Mouse (Mus musculus): ENCODE data around the gene Vwc2. TPM values are rescaled to one million over a fixed set of nuclear protein-coding genes. Genes with fewer than 3 reads are reported as not detected.

Gene Vwc2
- polyA plus RNA-seq (2015; fragmentation: Nextera tagmentation; extraction: Ambion mirVana) = 3.9 and 5.4 TPM in 2 replicates

DNA sequence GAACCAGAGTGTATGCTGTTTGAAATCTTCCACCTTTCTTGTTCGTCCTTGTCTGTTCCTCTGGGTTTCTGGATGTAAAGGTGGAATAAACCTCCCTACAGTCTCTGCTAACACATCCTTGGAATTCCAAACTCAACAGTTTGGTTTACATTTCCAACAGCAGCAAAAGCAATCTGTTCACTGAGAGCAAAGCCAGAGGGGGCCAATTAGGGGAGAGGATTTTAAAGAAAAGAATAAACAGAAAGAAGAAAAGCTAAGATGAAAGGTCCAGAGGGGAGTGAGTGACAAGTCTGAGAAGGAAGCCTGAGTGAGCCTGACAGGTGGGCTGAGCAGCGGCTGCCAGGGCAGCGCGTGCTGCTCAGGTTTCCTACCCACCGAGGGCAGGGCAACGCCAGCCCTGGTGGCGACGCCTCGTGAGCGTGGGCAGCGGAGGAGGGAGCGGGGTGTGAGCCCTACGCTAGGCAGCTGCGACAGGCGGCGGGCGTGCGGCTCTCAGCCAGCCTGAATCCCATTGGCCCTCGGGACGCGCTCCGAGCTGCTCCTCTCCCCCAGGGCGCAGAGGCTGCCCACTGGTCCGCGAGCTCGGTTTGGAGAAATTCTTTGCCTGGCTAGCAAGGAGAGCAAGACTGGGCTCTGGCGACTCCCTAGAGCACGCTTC lies at the start of gene Vwc2:
Gene Vwc2, plus strand, starts transcription at position 648 of the 658 bp plus-strand sequence.
- WGBS = under 1% methylated on average over 28 of the region's 28 CpGs
- H3K4me2 ChIP-seq (replicated peaks) = peak within 1 kb of the TSS; percentile 91
- H3K27ac ChIP-seq (replicated peaks) = no peak within 1 kb of the TSS
- peak; percentile 83 for ATAC-seq (ENCODE audit: insufficient number of reproducible peaks, low FRiP score, low TSS enrichment, low read depth)
- H3K27me3 ChIP-seq = peaks cover 57% of the 10 kb centered on the region
- H3K4me3 ChIP-seq (replicated peaks) = peak within 1 kb of the TSS; percentile 49
- 0 out of 2 replicates have a peak within 1 kb of the TSS, but pooled peaks have one; percentile 26 for H3K9ac ChIP-seq
- H3K4me1 ChIP-seq = peaks cover 30% of the 10 kb centered on the region
- no peaks in the 10 kb centered on the region for H3K9me3 ChIP-seq (replicated peaks)
- no peaks in the 10 kb centered on the region for H3K36me3 ChIP-seq

DNA sequence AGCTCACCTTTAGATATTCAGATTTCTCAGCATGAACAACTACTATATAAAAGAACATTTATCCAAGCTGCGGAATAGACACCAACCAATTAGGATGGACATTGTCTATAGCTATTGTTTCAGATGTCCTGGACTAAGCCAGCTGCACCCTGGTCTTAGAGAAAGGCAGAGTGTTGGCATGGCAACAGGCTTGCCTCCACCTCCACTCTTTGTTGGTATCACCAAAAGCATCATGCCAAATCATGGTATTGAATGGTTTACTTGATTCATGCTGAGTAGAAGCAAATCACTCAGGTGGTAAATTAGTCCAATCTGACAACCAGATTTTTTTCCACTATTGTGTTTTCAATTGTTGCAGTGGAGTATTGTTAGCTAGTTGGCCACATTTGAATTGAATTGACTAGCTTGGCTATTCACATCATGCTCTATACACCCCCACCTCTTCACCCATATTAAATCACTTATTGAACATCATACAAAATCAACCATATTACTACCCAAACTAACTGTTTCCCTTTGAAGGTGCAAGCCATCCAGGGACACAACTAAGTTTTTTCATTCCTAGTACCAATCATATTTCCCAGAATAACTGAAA lies 25.8 kb upstream of the Vwc2 start:
- H3K9me3 ChIP-seq (replicated peaks) = no peaks in the 10 kb centered on the region
- ATAC-seq (ENCODE audit: insufficient number of reproducible peaks, low FRiP score, low TSS enrichment, low read depth) = no peak
- no peak overlapping the region for H3K4me3 ChIP-seq (replicated peaks)
- no peaks in the 10 kb centered on the region for H3K36me3 ChIP-seq
- no peaks in the 10 kb centered on the region for H3K4me1 ChIP-seq
- H3K27me3 ChIP-seq = no peaks in the 10 kb centered on the region
- H3K9ac ChIP-seq = no peak overlapping the region
- H3K27ac ChIP-seq (replicated peaks) = no peak overlapping the region
- WGBS = 85% methylated on average over 1 of the region's 1 CpGs
- no peak overlapping the region for H3K4me2 ChIP-seq (replicated peaks)

DNA sequence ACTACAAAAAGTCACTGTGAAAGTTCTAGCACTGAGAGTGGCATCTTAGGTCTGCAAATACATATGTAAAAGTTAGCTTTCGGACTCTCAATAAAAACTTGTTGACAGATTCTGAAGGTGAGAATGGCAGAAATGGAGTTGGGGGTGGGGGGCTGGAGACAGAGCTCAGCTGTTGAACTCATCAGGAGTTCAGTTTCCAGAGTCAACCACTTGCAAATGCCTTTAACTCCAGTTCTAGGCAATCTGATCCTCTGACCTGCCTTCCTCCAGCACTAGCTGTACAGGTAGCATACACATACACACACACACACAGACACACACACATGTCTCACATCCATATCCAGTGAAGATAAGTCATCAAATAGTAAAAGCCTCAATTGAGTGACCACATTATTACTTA lies 16.4 kb upstream of the Vwc2 start:
- no peak overlapping the region for H3K9ac ChIP-seq
- H3K4me1 ChIP-seq = no peaks in the 10 kb centered on the region
- 100% methylated on average over 1 of the region's 1 CpGs for WGBS
- H3K27ac ChIP-seq (replicated peaks) = no peak overlapping the region
- ATAC-seq (ENCODE audit: insufficient number of reproducible peaks, low FRiP score, low TSS enrichment, low read depth) = no peak
- no peak overlapping the region for H3K4me3 ChIP-seq (replicated peaks)
- H3K27me3 ChIP-seq = no peaks in the 10 kb centered on the region
- no peaks in the 10 kb centered on the region for H3K36me3 ChIP-seq
- no peaks in the 10 kb centered on the region for H3K9me3 ChIP-seq (replicated peaks)
- no peak overlapping the region for H3K4me2 ChIP-seq (replicated peaks)

DNA sequence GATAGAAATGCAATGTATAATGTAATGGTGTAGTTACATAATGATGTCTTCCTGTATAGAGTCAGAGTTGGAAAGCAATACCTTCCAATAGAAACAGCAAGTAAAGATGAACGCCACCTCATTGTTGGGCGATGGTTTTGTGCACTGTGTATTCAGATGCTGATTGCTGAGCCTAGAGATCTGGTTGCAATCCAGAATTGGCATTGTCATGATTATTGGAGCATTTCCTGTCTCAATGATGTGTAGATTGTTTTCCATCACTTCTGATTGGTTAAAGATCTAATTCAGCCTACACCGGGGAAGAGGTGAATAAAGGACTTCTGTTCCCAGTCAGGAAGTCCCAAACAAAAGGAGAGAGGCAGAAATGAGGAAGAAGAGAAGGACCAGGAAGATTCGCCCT lies 15.7 kb upstream of the Vwc2 start:
- Histone ChIP-seq H3K9me3 (replicated peaks) (no peaks in the 10 kb centered on the region), H3K4me1 (no peaks in the 10 kb centered on the region), H3K4me3 (replicated peaks) (no peak overlapping the region), H3K27ac (replicated peaks) (no peak overlapping the region), H3K4me2 (replicated peaks) (no peak overlapping the region), H3K27me3 (no peaks in the 10 kb centered on the region), H3K36me3 (no peaks in the 10 kb centered on the region), H3K9ac (no peak overlapping the region)
- ATAC-seq (ENCODE audit: insufficient number of reproducible peaks, low FRiP score, low TSS enrichment, low read depth) = no peak
- 60% methylated on average over 4 of the region's 4 CpGs for WGBS

DNA sequence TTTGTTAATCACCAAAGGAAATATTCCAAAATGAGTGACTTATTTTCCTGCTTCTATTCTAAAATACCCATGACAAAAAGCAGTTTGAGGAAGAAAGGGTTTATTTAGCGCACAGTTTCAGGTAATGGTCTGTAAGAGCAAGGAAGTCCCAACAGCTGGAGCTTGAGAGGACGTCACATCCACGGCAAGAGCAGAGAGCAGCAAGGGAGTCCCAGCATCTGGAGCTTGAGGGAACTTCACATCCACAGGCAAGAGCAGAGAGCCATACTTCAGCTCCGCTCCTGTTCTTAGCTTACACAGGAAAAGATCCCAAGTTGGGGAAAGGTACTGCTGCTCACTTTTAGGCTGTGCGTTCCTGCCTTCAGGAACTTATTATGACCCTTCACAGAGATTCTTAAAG lies 15.0 kb upstream of the Vwc2 start:
- Histone ChIP-seq H3K9ac (no peak overlapping the region), H3K4me2 (replicated peaks) (no peak overlapping the region), H3K4me3 (replicated peaks) (no peak overlapping the region), H3K27me3 (no peaks in the 10 kb centered on the region), H3K36me3 (no peaks in the 10 kb centered on the region), H3K27ac (replicated peaks) (no peak overlapping the region), H3K4me1 (no peaks in the 10 kb centered on the region), H3K9me3 (replicated peaks) (no peaks in the 10 kb centered on the region)
- no peak for ATAC-seq (ENCODE audit: insufficient number of reproducible peaks, low FRiP score, low TSS enrichment, low read depth)
- WGBS = 83% methylated on average over 5 of the region's 5 CpGs

DNA sequence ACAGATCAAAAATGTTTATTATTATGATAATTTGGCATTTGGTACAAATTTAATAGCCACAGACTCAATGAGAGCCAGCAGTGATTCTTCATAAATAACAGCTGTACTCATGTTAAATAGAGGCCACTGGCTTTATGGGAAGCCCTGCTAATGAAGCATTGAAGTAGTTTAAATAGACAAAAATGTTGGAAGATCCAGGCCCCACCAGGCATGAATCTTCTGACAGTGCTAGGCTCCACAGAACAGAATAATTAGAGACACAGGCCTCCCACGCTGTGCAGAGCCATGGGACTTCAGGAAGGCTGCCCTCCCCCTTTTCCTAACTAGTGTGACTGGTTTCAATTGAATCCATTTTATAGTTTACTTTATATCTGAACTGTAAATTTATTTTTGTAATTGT lies 11.8 kb upstream of the Vwc2 start:
- H3K9ac ChIP-seq = no peak overlapping the region
- no peaks in the 10 kb centered on the region for H3K36me3 ChIP-seq
- H3K9me3 ChIP-seq (replicated peaks) = no peaks in the 10 kb centered on the region
- peak; percentile 76 for ATAC-seq (ENCODE audit: insufficient number of reproducible peaks, low FRiP score, low TSS enrichment, low read depth)
- 21% methylated on average over 1 of the region's 1 CpGs for WGBS
- H3K27me3 ChIP-seq = no peaks in the 10 kb centered on the region
- no peak overlapping the region for H3K4me2 ChIP-seq (replicated peaks)
- H3K4me1 ChIP-seq = no peaks in the 10 kb centered on the region
- no peak overlapping the region for H3K4me3 ChIP-seq (replicated peaks)
- no peak overlapping the region for H3K27ac ChIP-seq (replicated peaks)

DNA sequence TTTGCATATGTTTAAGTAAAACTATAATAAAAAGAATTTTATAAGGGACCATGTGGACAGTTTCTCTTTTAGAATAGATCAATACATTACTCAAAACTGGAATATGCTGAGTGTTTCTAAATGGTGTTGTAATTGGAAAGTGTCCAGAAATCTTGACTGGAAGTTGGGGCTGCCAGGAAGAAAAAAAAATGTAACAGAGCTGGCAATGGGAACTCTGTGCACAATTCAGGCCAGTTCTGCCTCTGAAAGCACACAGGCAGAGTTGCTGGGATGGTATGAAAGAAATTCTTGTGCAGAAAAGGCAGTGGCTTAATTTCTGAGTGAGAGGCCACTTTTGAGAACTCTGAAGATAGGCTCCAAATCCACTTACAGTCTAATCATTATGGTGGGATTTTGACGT lies 11.4 kb upstream of the Vwc2 start:
- no peak overlapping the region for H3K9ac ChIP-seq
- H3K27ac ChIP-seq (replicated peaks) = no peak overlapping the region
- no peaks in the 10 kb centered on the region for H3K4me1 ChIP-seq
- ATAC-seq (ENCODE audit: insufficient number of reproducible peaks, low FRiP score, low TSS enrichment, low read depth) = no peak
- H3K36me3 ChIP-seq = no peaks in the 10 kb centered on the region
- H3K27me3 ChIP-seq = no peaks in the 10 kb centered on the region
- no peak overlapping the region for H3K4me3 ChIP-seq (replicated peaks)
- H3K4me2 ChIP-seq (replicated peaks) = no peak overlapping the region
- no peaks in the 10 kb centered on the region for H3K9me3 ChIP-seq (replicated peaks)
- WGBS = 30% methylated on average over 1 of the region's 1 CpGs

DNA sequence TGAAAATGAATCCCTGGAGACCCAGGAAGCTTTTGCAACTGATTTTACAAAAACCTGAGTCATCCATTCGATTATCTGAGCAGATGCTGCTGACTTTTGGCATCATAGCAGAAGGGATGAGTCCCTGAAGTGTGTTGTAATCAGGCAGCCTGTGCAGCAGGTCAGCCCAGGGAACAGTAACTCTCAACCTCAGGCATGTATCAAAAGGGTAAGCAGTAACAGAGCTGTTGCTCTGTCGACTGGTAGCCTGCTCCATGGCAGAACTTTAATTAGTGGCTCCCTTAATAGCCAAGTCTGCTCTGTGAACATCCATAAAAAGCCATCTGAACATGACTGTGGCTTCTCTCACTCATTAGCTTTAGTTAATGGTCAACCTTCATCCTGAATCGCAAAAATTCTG lies 5.1 kb upstream of the Vwc2 start:
- Histone ChIP-seq H3K27me3 (peaks cover 15% of the 10 kb centered on the region), H3K36me3 (no peaks in the 10 kb centered on the region), H3K9ac (no peak overlapping the region), H3K27ac (replicated peaks) (no peak overlapping the region), H3K4me2 (replicated peaks) (no peak overlapping the region), H3K4me1 (peaks cover 5% of the 10 kb centered on the region), H3K9me3 (replicated peaks) (no peaks in the 10 kb centered on the region), H3K4me3 (replicated peaks) (no peak overlapping the region)
- WGBS = 54% methylated on average over 3 of the region's 3 CpGs
- ATAC-seq (ENCODE audit: insufficient number of reproducible peaks, low FRiP score, low TSS enrichment, low read depth) = no peak

DNA sequence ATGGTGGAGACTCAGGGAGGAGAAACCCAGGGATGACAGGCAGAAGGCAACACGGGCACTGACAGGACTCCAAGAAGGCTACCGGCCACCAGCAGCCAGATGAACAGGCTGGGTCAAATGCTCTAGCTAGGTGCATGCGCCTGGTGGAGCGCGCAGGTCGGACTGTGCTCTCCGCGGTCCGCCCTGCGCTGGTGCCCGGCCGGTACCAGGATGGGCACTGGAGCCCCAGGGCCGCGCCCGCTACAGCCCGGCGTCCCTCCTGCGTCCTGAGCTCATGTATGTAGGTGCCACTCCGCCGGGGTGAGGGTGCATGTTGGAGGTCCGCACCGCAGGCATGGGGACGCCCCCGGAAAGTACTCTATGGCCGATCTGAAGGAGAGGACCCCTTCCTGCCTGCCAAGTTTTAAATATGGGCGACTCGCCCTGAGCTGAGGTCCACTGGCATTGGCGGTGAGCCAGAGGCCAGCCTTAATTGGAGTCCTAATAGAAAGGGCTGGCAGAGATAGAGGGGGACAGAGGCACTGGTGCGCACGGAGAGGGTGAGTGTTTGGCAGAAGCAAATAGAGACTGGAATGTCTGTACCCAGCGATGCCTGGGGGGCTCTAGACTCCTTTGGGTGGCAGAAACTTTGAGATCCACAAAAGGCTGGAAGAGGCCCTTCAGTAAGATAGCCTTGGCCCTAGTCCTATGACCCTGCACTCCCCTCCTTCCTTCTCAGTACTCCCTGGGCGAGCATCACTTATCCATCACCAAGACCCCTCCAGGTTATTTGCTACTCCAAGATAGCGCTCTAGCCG lies 409 bp downstream of the Vwc2 start:
- H3K4me1 ChIP-seq = peaks cover 30% of the 10 kb centered on the region
- H3K27ac ChIP-seq (replicated peaks) = no peak overlapping the region
- no peaks in the 10 kb centered on the region for H3K36me3 ChIP-seq
- ATAC-seq (ENCODE audit: insufficient number of reproducible peaks, low FRiP score, low TSS enrichment, low read depth) = 0 out of 2 replicates have a peak, but pooled peaks have one; percentile 35
- H3K9me3 ChIP-seq (replicated peaks) = no peaks in the 10 kb centered on the region
- H3K4me2 ChIP-seq (replicated peaks) = peak overlapping the region; percentile 91
- under 1% methylated on average over 34 of the region's 34 CpGs for WGBS
- 0 out of 2 replicates have a peak overlapping the region, but pooled peaks have one; percentile 26 for H3K9ac ChIP-seq
- peaks cover 61% of the 10 kb centered on the region for H3K27me3 ChIP-seq
- peak overlapping the region; percentile 49 for H3K4me3 ChIP-seq (replicated peaks)

DNA sequence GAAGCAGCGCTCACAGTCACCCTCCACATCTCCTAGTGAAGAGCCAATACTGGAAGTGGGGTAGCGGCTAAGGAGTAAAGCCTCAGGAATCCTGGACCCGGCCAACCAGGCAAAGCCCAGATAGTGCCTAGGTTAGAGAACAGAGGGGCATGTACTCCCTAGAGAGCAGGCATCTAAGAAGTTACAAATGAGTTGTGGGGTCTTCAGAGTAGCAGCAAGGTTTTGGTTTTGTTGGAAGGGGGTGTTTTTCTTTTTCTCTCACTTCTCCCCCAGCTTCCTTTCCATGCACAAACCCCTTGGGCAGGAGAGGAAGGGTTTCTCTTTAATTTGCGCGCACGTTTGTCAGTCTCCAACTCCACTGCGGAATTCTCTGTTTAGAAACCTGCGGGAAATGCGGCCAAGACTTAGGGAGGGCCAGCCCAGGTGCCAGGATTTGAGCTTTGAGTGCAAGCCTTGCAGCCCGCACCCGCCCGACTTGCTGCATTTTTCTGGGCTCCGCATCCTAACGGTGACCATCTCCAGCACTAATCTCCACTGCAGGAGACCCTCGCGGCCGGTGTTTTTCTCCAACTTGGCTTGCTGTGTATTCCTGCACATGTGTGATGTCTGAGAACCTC lies 1.1 kb downstream of the Vwc2 start:
- under 1% methylated on average over 17 of the region's 17 CpGs for WGBS
- H3K4me2 ChIP-seq (replicated peaks) = peak overlapping the region; percentile 91
- no peaks in the 10 kb centered on the region for H3K9me3 ChIP-seq (replicated peaks)
- peak overlapping the region; percentile 49 for H3K4me3 ChIP-seq (replicated peaks)
- no peak for ATAC-seq (ENCODE audit: insufficient number of reproducible peaks, low FRiP score, low TSS enrichment, low read depth)
- no peak overlapping the region for H3K27ac ChIP-seq (replicated peaks)
- H3K36me3 ChIP-seq = no peaks in the 10 kb centered on the region
- H3K4me1 ChIP-seq = peaks cover 30% of the 10 kb centered on the region
- no peak overlapping the region for H3K9ac ChIP-seq
- H3K27me3 ChIP-seq = peaks cover 61% of the 10 kb centered on the region
